Mouse (Mus musculus): ENCODE results near the gene Parp6.

DNA sequence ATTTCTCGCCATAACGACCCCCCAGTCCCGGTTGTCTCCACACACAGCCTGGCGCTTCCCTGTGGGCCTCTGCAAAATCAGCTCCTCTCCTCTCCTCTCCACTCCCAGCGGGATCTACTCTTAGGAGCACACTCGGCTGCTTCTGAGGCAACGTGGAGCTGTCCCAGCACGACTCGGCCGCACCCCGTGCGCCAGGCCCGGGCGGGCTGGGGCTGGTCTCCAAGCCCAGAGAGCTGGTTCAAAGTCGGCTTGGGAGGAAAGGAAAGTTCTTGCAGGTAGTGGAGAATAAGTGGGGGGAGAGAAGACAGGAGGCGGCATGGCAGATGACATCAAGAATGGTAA is 63.4 kb downstream of the Parp6 start:
- TF ChIP-seq POLR2A (IDR thresholded peaks at IDR 0.05; ENCODE audit: insufficient read depth, low read length) (no peak), EP300 (IDR thresholded peaks at IDR 0.05; ENCODE audit: insufficient read depth, low read depth, low read length) (no peak)

Measured in ES-Bruce4 (cell line).